28 mouse cellular contexts compared by ENCODE assay signal in genomic region chr13:75514315-75515020, GRCm38 (mm10).
DNase-seq lines count a peak whose midpoint lies in the region; ATAC-seq and TF ChIP-seq lines count a peak whose summit lies in the region.
"Had no signal": no experiment of that assay in that cellular context is flagged by ENCODE, and none has a peak within 500 bp of the region (broad histone marks: within the 10 kb centered on the region; RNA-seq: fewer than 3 reads in every experiment).

No protein-coding gene starts in this region.

- 0 out of 2 replicates have a peak, but pooled peaks have one; percentile 24 for ATAC-seq in megakaryocyte, adult 5-6 weeks (ENCODE audit: poor library complexity, severe bottlenecking)
- ATAC-seq in kidney, embryonic 15.5 days (replicated peaks; ENCODE audit: low FRiP score): no peak
- ATAC-seq: activated CD4-positive, CD25-positive, alpha-beta regulatory T cell, adult 4 months; forebrain, postnatal 0 days; inflammation-experienced regulatory T-cells, adult 6 months had no signal

- no peaks in the 10 kb centered on the region for H3K4me1 ChIP-seq in lung, adult 2 months (ENCODE audit: control insufficient read depth, insufficient read depth, low read length)
- H3K4me1 ChIP-seq in kidney, embryonic 15.5 days: no peaks in the 10 kb centered on the region
- H3K4me1 ChIP-seq: embryonic facial prominence, embryonic 15.5 days; forebrain, embryonic 12.5 days; hindbrain, embryonic 10.5 days; hindbrain, embryonic 15.5 days; limb, embryonic 13.5 days; megakaryocyte, embryonic 14.5 days; midbrain, embryonic 12.5 days; stomach, embryonic 15.5 days had no signal

- TF ChIP-seq POLR2A in lung, adult 2 months (IDR thresholded peaks at IDR 0.05; ENCODE audit: borderline replicate concordance, extremely low read depth, low read depth, low read length): no peak

- no peak overlapping the region for H3K27ac ChIP-seq in kidney, embryonic 15.5 days
- H3K27ac ChIP-seq: embryonic facial prominence, embryonic 15.5 days; forebrain, embryonic 12.5 days; hindbrain, embryonic 10.5 days; hindbrain, embryonic 15.5 days; layer of hippocampus, adult 2 months; left cerebral cortex, adult 2 months; limb, embryonic 13.5 days; midbrain, embryonic 12.5 days; stomach, embryonic 15.5 days had no signal

- H3K4me2 ChIP-seq in kidney, embryonic 15.5 days: no peak overlapping the region
- H3K4me2 ChIP-seq: embryonic facial prominence, embryonic 15.5 days; forebrain, embryonic 12.5 days; hindbrain, embryonic 15.5 days; limb, embryonic 13.5 days; liver, embryonic 11.5 days; midbrain, embryonic 12.5 days; stomach, embryonic 15.5 days had no signal

- 24% methylated on average over 1 of the region's 1 CpGs for WGBS in lung, adult 2 months
- 23% methylated on average over 1 of the region's 1 CpGs for WGBS in kidney, embryonic 15.5 days

- no peak for TF ChIP-seq CTCF in lung, adult 2 months (IDR thresholded peaks at IDR 0.05; ENCODE audit: insufficient read depth, low read length)

- no peak overlapping the region for H3K9ac ChIP-seq in kidney, embryonic 15.5 days
- H3K9ac ChIP-seq: embryonic facial prominence, embryonic 15.5 days; forebrain, embryonic 12.5 days; forebrain, postnatal 0 days; hindbrain, embryonic 15.5 days; limb, embryonic 13.5 days; midbrain, embryonic 12.5 days; stomach, embryonic 15.5 days had no signal

- H3K4me3 ChIP-seq in lung, adult 2 months (replicated peaks; ENCODE audit: extremely low read depth, low read depth, low read length): no peak overlapping the region
- no peak overlapping the region for H3K4me3 ChIP-seq in kidney, embryonic 15.5 days (replicated peaks)
- H3K4me3 ChIP-seq: embryonic facial prominence, embryonic 15.5 days; forebrain, embryonic 12.5 days; hindbrain, embryonic 10.5 days; hindbrain, embryonic 15.5 days; layer of hippocampus, adult 2 months; left cerebral cortex, adult 2 months; limb, embryonic 13.5 days; megakaryocyte, embryonic 14.5 days; midbrain, embryonic 12.5 days; stomach, embryonic 15.5 days had no signal

- H3K9me3 ChIP-seq in kidney, embryonic 15.5 days (replicated peaks): no peaks in the 10 kb centered on the region
- H3K9me3 ChIP-seq: embryonic facial prominence, embryonic 15.5 days; forebrain, embryonic 12.5 days; hindbrain, embryonic 10.5 days; hindbrain, embryonic 15.5 days; limb, embryonic 13.5 days; midbrain, embryonic 12.5 days; stomach, embryonic 15.5 days had no signal

- DNase-seq in R1 (ENCODE audit: low read depth, low spot score): peak; percentile 15
- peak; percentile 31 for DNase-seq in lung, adult 2 months
- peak; percentile 32 for DNase-seq in lung, postnatal 10 days
- DNase-seq in right cerebral cortex, adult 18-20 months: no peak
- no peak for DNase-seq in thymus, adult 18-20 months
- DNase-seq: adrenal gland, adult 8-10 months; cerebellum, adult 11-12 months; cerebellum, adult 9-11 months; forebrain, postnatal 0 days; gastrocnemius, postnatal 10 days; heart, postnatal 14 days; right cerebral cortex, postnatal 14 days; thymus, postnatal 36 days had no signal

- H3K27me3 ChIP-seq in kidney, embryonic 15.5 days: no peaks in the 10 kb centered on the region
- H3K27me3 ChIP-seq: embryonic facial prominence, embryonic 15.5 days; forebrain, embryonic 12.5 days; hindbrain, embryonic 15.5 days; limb, embryonic 13.5 days; megakaryocyte, embryonic 14.5 days; midbrain, embryonic 12.5 days; stomach, embryonic 15.5 days had no signal

- H3K36me3 ChIP-seq in kidney, embryonic 15.5 days: no peaks in the 10 kb centered on the region
- H3K36me3 ChIP-seq: embryonic facial prominence, embryonic 15.5 days; forebrain, embryonic 12.5 days; hindbrain, embryonic 10.5 days; hindbrain, embryonic 15.5 days; limb, embryonic 13.5 days; midbrain, embryonic 12.5 days; stomach, embryonic 15.5 days had no signal

Comparison
In these comparisons a context has a peak if more than half of its experiments do, and no peak if none do; other contexts are left out.
1. DNase-seq: peak in R1 (single experiment), lung, adult 2 months (single experiment) and lung, postnatal 10 days (single experiment); none in right cerebral cortex, adult 18-20 months (single experiment) and thymus, adult 18-20 months (0 of 2).